Mouse (Mus musculus) kidney, embryonic 16.5 days (tissue): ENCODE results near the gene Nup54. TPM values are rescaled to one million over a fixed set of nuclear protein-coding genes. Genes with fewer than 3 reads are reported as not detected.

Source experiments
- ATAC-seq: fragments of 200-750 bp; cut with Nextera tagmentation; 2 replicates; pipeline ENCODE4 v1.8.0; 2017; ENCODE audit warnings: moderate TSS enrichment; ENCODE audit not compliant: low FRiP score, low TSS enrichment
- H3K27ac ChIP-seq: fragments of 300-500 bp; sonication (generic); 2 replicates; pipeline ENCODE4 v1.5.1; 2014; ENCODE audit warnings: low read length
- H3K27me3 ChIP-seq: fragments of 300-500 bp; sonication (generic); 2 replicates; pipeline ENCODE4 v1.6.1; 2014; ENCODE audit warnings: low read length, control low read depth, mixed read lengths; ENCODE audit not compliant: insufficient read depth
- H3K36me3 ChIP-seq: fragments of 300-500 bp; sonication (generic); 2 replicates; pipeline ENCODE4 v1.6.1; 2014; ENCODE audit warnings: low read length, control low read depth, mixed read lengths; ENCODE audit not compliant: insufficient read depth
- H3K4me1 ChIP-seq: fragments of 300-500 bp; sonication (generic); 2 replicates; pipeline ENCODE4 v1.6.1; 2014; ENCODE audit warnings: low read length, control low read depth, mixed read lengths; ENCODE audit not compliant: insufficient read depth
- H3K4me2 ChIP-seq: fragments of 300-500 bp; sonication (generic); replicated peaks from 2 replicates; pipeline ENCODE4 v1.6.1; 2014; ENCODE audit warnings: low read depth, low read length
- H3K4me3 ChIP-seq: fragments of 300-500 bp; sonication (generic); 2 replicates; pipeline ENCODE4 v1.5.1; 2014; ENCODE audit warnings: mild to moderate bottlenecking, low read length
- H3K9ac ChIP-seq: fragments of 300-500 bp; sonication (generic); replicated peaks from 2 replicates; pipeline ENCODE4 v1.6.1; 2014; ENCODE audit warnings: low read length
- H3K9me3 ChIP-seq: fragments of 300-500 bp; sonication (generic); 2 replicates; pipeline ENCODE4 v1.6.1; 2016; ENCODE audit warnings: low read length, control low read depth
- WGBS: fragments of 180-500 bp; shearing (Covaris S2); extraction: QIAGEN DNeasy Blood & Tissue Kit; methylation state at CpG from one replicate; pipeline ENCODE4 v1.1.7; 2014; 5-methylcytosine and 5-hydroxymethylcytosine counted together
- polyA plus RNA-seq: library from polyadenylated mRNA; unstranded; fragments of >200 nt; fragmentation: Nextera tagmentation; extraction: Ambion mirVana; gene quantifications from 2 replicates; pipeline ENCODE4 v1.2.1, GENCODE M21; 2015

Nup54 gene
- polyA plus RNA-seq, 1 experiment from 2014 or later: 54.1 TPM

DNA sequence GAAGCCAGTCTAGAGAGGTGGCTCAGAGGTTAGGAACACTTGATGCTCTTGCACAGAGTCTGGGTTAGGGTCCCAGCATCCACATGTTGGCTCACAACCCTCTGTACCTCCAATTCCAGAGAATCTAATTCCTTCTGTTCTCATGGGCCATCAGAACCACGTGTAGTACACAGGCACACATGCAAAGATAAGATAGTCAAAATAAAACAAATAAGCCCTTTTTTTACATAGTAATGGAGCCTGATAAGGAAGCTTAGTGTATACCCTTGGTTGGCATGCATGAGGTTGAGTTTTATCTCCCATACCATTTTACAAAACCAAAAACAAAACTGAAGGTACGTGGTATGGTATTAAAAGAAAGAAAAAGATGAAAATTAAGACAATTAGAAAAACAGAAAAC is 22.4 kb upstream of the Nup54 start:
- Histone ChIP-seq H3K27ac (no peak overlapping the region), H3K27me3 (no peaks in the 10 kb centered on the region), H3K36me3 (peaks cover 14% of the 10 kb centered on the region; the same call in 1 of the 2 replicates), H3K9ac (no peak overlapping the region), H3K4me2 (no peak overlapping the region), H3K4me3 (no peak overlapping the region), H3K4me1 (no peaks in the 10 kb centered on the region), H3K9me3 (no peaks in the 10 kb centered on the region)
- no peak for ATAC-seq
- 80% methylated on average over 2 of the region's 2 CpGs for WGBS

DNA sequence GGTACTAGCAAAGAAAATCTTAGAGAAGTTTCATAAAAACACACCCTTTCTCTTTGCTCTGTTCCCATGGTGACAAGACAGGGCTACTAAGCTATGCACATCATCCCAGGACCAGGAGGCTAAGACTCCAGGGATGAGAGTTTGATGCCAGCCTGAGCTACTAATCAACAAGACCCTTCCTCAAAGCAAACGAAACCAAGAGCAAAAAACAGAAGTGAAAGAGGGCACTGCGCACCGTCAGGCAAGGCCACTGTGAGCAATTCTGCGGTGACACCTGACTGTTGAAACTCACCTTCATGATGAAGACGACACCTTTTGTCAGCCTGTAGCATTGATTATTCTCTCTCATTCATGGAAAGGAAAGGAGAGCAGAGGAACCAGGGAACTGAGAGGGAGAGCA is 17.9 kb upstream of the Nup54 start:
- H3K9ac ChIP-seq: no peak overlapping the region
- H3K4me3 ChIP-seq: no peak overlapping the region
- no peak for ATAC-seq
- 93% methylated on average over 5 of the region's 5 CpGs for WGBS
- 0 out of 2 replicates have a peak, but pooled peaks cover 6% of the 10 kb centered on the region for H3K4me1 ChIP-seq
- no peaks in the 10 kb centered on the region for H3K9me3 ChIP-seq
- no peaks in the 10 kb centered on the region for H3K27me3 ChIP-seq
- no peak overlapping the region for H3K27ac ChIP-seq
- H3K36me3 ChIP-seq: peaks cover 31% of the 10 kb centered on the region
- no peak overlapping the region for H3K4me2 ChIP-seq

DNA sequence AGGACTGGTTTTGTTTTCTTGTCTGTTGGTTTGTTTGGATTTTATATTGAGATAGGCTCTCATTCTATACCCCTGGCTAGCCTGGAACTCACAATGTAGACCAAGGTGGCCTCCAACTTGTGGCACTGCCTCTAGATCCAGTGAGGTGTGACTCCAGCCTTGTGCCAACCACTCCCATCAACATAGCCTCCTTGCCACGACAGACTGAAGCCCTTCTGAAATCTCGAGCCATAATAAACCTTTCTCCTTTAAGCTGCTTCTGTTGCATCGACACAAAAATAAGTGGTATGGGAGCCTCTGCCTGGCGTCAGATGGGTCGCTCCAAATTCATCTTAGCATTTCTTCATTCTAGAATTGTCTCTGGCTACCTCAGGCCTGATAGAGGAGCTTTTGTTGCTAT is 11.7 kb upstream of the Nup54 start:
- Histone ChIP-seq H3K4me3 (no peak overlapping the region), H3K4me1 (0 out of 2 replicates have a peak, but pooled peaks cover 6% of the 10 kb centered on the region), H3K27ac (no peak overlapping the region), H3K36me3 (peaks cover 33% of the 10 kb centered on the region), H3K4me2 (no peak overlapping the region), H3K27me3 (no peaks in the 10 kb centered on the region), H3K9ac (no peak overlapping the region), H3K9me3 (no peaks in the 10 kb centered on the region)
- no peak for ATAC-seq
- WGBS: 92% methylated on average over 5 of the region's 5 CpGs

DNA sequence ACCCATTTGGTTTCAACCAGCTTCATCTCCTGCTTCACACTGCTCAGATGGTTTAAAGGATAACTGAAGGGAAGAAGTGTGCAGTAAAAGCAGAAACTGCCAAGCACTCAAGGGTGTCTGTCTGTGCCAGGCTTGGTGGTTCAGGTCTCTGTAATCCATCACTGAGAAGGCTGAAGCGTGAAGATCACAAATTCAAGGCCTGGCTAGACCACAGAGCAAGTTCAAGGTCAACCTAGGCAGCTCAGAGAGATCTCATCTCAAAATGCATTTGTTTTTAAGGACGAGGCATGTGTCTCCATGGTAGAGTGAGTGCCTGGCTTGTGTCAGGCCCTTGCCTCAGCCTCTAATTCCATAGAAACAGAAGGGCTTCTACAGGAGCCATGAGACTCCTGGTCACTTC is 10.0 kb upstream of the Nup54 start:
- ATAC-seq: no peak
- Histone ChIP-seq H3K9me3 (no peaks in the 10 kb centered on the region), H3K9ac (no peak overlapping the region), H3K36me3 (peaks cover 26% of the 10 kb centered on the region), H3K4me3 (no peak overlapping the region), H3K4me1 (0 out of 2 replicates have a peak, but pooled peaks cover 1% of the 10 kb centered on the region), H3K4me2 (no peak overlapping the region), H3K27ac (no peak overlapping the region), H3K27me3 (no peaks in the 10 kb centered on the region)
- 72% methylated on average over 2 of the region's 2 CpGs for WGBS

DNA sequence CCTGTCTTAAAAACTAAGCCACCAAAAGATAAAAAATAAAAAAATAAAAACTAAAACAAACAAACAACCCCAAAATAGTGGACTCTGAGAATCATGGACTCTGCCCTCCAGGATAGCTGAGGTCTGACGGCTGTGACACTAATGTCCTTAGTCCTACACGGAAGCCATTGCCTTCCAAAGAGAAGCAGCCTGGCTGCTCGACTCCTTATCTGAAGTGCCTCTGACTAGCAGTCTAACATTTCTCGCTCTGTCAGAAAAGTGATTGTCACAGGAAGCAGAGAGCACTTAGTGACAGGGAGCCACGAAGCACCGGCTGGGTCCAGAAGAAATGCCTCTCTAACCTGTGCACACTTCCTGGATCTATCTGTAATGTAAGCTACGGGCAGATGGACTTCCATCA is 7.9 kb upstream of the Nup54 start:
- no peak overlapping the region for H3K4me2 ChIP-seq
- H3K9ac ChIP-seq: no peak overlapping the region
- no peak overlapping the region for H3K4me3 ChIP-seq
- no peak for ATAC-seq
- WGBS: 79% methylated on average over 7 of the region's 7 CpGs
- H3K27me3 ChIP-seq: no peaks in the 10 kb centered on the region
- H3K36me3 ChIP-seq: peaks cover 11% of the 10 kb centered on the region; the same call in 1 of the 2 replicates
- no peaks in the 10 kb centered on the region for H3K4me1 ChIP-seq
- no peak overlapping the region for H3K27ac ChIP-seq
- H3K9me3 ChIP-seq: no peaks in the 10 kb centered on the region

DNA sequence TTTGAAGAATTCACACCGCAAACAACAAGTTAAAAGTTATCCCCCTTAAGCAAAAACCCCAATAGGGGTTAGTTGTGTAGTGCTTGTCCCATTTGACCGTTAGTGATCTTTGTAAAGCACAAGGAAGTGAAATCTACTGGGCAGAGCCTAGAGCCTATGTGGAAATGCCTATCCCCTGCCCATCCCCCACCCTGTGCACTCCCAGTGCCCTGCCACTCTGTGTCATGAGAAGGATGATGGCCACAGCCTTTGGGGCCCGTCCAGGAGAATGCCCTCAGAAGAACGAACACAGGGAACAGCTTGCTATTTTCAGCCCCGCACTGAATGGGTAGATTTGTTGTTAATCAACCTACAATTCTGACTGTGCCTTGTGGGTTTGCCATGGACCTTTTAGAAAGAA is 6.5 kb upstream of the Nup54 start:
- H3K4me1 ChIP-seq: no peaks in the 10 kb centered on the region
- no peak overlapping the region for H3K9ac ChIP-seq
- H3K27ac ChIP-seq: no peak overlapping the region
- no peak overlapping the region for H3K4me3 ChIP-seq
- H3K4me2 ChIP-seq: no peak overlapping the region
- H3K9me3 ChIP-seq: no peaks in the 10 kb centered on the region
- H3K36me3 ChIP-seq: no peaks in the 10 kb centered on the region
- no peak for ATAC-seq
- WGBS: 52% methylated on average over 5 of the region's 5 CpGs
- no peaks in the 10 kb centered on the region for H3K27me3 ChIP-seq

DNA sequence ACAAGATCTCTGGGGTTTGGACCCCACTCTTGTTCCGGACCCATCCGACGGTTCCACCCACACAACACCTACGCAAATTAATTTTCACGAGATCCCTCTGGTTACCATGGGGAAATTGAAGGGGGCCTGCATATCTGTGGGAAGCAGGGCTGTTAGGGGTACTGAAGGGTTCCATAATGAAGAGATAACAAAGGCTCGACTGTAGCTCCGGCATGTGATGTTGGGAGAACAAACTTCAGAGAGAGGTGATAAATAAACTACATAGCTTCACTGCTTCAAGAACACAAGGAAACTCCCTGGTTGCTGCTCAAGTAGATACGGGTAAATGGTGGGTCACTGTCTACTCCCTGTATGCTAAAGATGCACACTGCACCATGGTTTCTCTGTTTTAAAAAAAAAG is 3.5 kb upstream of the Nup54 start:
- no peak for ATAC-seq
- Histone ChIP-seq H3K27me3 (no peaks in the 10 kb centered on the region), H3K27ac (no peak overlapping the region), H3K9me3 (no peaks in the 10 kb centered on the region), H3K36me3 (no peaks in the 10 kb centered on the region), H3K4me1 (peaks cover 5% of the 10 kb centered on the region; the same call in 1 of the 2 replicates), H3K9ac (no peak overlapping the region), H3K4me2 (no peak overlapping the region), H3K4me3 (no peak overlapping the region)
- WGBS: 90% methylated on average over 8 of the region's 8 CpGs

DNA sequence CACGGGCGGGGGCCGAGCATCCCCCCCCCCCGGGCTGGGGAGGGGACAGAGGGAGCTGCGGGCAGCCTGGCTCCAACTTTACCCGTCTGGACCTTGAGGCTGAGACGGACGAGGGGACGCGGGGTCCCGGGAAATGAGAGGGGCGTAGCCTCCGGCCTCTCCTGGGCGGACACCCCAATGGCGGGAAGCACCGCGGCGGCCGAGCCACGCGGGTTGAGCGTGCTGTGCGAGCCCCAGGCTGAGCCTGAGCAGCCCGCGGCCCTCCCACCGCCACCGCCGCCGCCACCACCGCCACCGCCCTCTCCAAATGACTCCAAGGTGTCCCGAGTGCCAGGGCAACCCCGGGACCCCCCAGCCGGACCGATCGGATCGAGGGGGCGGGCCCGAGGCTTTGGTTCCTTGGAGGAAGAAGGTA is 441 bp downstream of the Nup54 start:
- peak overlapping the region; percentile 89 for H3K27ac ChIP-seq
- H3K9ac ChIP-seq: peak overlapping the region; percentile 95
- H3K4me2 ChIP-seq: peak overlapping the region; percentile 62
- 0% methylated on average over 37 of the region's 39 CpGs for WGBS
- peak overlapping the region; percentile 97 for H3K4me3 ChIP-seq
- peak; percentile 83 for ATAC-seq
- no peaks in the 10 kb centered on the region; the same call in 1 of the 2 replicates for H3K36me3 ChIP-seq
- peaks cover 10% of the 10 kb centered on the region for H3K4me1 ChIP-seq
- no peaks in the 10 kb centered on the region for H3K9me3 ChIP-seq
- H3K27me3 ChIP-seq: no peaks in the 10 kb centered on the region

DNA sequence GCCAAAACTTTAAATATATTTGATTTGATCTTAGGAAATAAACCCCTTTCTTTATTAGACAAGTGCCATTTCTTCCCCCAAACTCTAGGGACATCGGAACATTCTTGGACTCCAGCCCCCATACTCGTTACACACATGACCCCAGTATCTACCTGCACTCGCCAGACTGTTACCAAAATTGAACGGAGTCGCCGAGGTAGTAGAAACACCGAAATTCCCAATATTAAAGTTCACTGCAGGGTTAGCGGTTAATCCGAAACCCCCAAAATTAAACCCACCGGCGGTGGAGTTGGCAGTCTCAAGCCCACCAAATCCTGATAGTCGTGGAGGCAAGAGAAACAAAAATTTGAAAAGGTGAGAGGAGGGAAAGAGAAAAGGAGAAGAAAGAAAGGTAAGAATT is 949 bp downstream of the Nup54 start:
- no peak overlapping the region for H3K27ac ChIP-seq
- peak overlapping the region; percentile 95 for H3K9ac ChIP-seq
- H3K36me3 ChIP-seq: peaks cover 1% of the 10 kb centered on the region; the same call in 1 of the 2 replicates
- peak overlapping the region; percentile 97 for H3K4me3 ChIP-seq
- peaks cover 10% of the 10 kb centered on the region for H3K4me1 ChIP-seq
- WGBS: under 1% methylated on average over 12 of the region's 12 CpGs
- ATAC-seq: no peak
- no peaks in the 10 kb centered on the region for H3K9me3 ChIP-seq
- peak overlapping the region; percentile 62 for H3K4me2 ChIP-seq
- H3K27me3 ChIP-seq: no peaks in the 10 kb centered on the region

DNA sequence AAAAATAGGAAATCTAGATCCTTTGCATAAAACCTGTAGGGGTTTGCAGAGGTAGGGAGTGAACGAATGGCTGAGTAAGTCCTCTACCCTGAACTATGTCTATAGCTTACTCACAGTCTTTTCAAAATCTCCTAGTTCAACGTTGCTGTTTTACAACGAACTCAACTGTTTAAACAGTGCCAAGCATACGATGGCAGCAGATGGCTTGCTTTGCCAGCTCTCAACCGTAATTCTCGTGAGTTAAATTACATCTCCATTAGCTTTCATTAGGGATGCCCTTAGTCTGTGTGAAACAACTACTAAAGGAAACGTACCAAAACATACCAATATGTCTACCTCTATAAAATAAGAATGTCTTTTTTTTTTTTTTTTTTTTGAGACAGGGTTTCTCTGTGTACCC is 3.4 kb downstream of the Nup54 start:
- no peak overlapping the region for H3K4me3 ChIP-seq
- ATAC-seq: no peak
- H3K36me3 ChIP-seq: peaks cover 22% of the 10 kb centered on the region
- H3K9me3 ChIP-seq: no peaks in the 10 kb centered on the region
- H3K4me1 ChIP-seq: peaks cover 10% of the 10 kb centered on the region
- no peak overlapping the region for H3K9ac ChIP-seq
- 80% methylated on average over 7 of the region's 7 CpGs for WGBS
- H3K27me3 ChIP-seq: no peaks in the 10 kb centered on the region
- no peak overlapping the region for H3K4me2 ChIP-seq
- H3K27ac ChIP-seq: no peak overlapping the region
